Mouse (Mus musculus) spleen, postnatal 14 days (tissue): ENCODE measurements around the gene Frat1.
"Not testable (repeated sequence)": the region's sequence is repeated elsewhere in the genome, so short reads cannot be mapped to it uniquely, and the experiment has no call there.

ENCODE experiments used
- DNase-seq, 2 experiments: peaks; one replicate each; pipeline ENCODE4 v3.0.0; 2021 to 2022; ENCODE audit warnings: low spot score in 2 of 2

Gene Frat1

DNA sequence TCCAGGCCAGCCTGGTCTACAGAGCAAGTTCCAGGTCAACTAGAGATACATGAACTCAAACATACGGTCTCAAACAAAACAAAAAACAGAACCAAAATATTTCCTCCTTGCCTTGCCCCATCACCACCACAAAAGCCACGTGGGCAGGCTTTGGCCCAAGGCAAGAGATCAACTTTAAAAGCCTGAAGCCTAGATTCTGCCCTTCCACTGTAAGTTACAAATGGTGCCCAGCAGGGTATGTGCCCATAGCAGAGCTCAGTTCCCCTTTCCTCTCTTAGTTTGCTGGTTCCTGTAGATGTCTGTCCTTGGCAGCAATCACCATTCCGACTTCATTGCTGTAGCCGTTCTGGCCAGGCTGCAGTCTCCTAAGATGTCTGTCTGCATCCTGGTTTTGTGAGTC is 12.9 kb downstream of the Frat1 start:
- no peak for DNase-seq

DNA sequence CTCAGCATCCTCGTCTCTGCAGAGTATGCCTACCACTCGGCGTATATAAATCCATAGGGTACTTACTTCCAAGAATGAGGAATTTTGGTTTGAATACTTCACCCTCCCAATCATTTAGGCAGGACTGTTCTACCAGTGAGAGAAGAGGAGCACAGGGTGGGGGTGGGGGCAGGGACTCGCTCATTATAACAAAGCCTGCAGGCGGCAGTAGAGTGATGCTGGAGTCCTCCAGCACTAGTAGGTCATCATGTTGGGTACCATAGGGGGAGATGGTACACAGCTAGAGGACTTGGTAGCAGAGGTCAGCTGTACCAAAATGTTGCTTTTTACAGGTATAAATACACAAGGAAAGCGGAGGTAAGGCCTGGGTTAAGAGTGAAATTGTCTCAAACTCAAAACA is 14.6 kb downstream of the Frat1 start:
- no peak for DNase-seq

DNA sequence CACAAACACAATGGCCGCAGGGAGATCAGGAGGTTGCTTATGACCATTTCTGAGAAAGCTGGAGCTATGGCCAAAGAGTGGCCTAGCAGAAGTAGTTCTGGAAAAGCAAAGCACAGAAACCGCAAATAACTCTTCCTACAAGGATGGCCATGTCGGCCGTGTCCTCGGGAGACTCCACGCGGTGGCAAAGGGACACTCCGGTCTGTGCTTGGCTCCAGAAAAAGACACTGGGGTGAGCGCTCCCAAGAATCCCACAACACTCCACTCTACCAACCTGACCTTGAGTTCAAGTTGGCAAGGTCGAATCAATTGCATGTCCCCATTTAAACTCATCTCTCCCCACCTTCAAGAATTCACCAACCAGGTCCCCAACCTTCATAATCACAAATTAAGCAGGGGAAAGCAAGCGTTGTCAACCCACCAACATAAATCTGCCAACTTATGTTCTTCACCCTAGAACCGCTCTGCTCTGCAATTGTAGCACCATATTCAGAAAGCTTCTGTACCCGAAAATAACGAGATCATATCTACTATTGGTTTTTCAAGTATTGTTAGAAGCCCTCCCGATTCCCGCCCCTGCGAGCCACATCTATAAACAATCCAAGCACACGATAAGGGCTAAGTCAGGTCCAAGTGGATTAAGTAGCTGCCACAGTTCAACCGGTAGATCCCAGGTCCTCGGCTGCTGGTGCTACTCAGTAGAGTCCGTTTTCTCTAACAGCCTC is 16.8 kb downstream of the Frat1 start:
- no peak for DNase-seq

DNA sequence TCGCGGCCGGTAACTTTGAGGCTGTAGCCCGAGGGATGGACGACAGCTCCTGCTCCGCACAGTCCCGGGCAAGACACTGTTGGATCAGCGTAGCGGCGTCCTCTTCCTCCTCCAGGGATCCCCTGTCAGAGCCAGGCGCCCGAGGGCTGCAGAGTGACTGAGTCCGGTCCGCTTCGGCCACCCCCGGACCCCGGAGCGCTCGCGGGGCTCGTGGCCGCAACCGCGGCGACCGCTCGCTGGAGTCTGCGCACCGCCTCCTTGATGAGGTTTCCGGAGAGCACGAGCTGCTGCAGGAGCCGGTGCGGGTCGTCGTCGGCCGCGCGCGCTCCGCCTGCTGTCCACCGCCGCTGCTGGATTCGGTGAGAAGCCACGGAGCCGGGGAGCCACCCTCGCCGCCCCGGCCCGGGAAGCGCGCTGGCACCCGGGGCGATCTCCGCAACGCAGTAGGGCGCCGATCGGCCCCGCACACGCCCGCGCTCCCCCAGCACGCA is 17.4 kb downstream of the Frat1 start:
- DNase-seq: peak in 1 of 2 experiments; percentile 38

DNA sequence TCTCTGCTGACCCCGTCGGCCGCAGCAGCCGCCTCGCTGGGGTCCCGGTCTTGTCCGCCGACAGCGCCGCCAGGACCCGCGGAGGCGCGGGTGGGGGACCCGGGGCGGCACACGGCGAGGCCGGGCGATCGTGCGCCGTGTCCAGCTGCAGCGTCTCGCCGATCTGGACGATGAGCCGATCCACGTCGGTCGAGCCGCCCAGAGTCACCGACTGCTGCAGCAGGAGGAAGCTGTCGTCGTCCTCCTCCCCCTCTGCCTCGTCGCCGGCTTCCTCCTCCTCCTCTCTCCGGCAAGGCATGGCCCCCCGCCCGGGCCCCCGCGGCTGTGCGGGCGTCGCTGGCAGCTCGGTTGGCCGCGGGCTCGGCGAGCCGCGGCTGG is 17.8 kb downstream of the Frat1 start:
- peak; percentile 24 to 38 for DNase-seq

DNA sequence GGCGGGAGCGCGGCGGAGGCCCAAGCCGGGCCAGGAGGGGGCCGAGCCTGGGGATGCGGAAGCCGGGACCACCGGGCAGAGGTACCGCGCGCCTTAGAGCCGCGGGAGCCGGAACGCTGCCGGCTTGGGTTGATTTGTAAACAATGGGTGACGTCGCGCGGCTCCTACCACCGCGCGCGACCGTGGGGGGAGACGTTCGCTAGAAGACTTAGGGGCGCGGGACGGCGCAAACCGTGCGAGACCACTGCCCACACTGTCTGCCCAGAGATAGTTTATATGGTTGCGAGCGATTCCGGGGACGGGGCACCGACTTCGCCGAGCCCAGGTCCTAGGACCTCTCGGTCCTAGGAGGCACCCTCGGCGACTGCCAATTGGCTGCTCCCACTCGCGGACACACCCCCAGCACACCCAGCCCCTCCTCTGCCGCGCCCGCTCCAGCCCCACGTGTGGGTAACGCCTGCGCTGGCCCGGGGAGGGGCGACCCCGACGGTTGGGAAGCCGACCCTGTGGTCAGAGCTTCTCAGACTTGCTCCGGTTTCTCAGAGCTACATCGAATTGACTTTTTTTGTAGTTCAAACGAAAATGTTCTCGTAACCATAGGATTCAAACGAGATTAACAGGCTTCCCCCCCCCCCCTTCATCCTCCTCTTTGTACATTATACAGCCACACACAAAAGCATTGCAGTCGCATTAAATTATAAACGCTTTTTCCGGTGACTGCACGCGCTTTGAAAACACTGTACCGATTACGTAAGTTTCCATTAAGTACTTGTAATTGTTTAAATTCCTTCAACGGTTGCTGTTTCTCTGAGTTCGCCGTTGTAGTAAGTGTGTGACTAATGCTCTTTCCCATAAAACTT is 18.5 kb downstream of the Frat1 start, which contains the start of gene Frat2:
TSS of gene Frat2 (minus strand) at position 141 of the 860 bp plus-strand sequence.
- peak; percentile 77 to 83 for DNase-seq

DNA sequence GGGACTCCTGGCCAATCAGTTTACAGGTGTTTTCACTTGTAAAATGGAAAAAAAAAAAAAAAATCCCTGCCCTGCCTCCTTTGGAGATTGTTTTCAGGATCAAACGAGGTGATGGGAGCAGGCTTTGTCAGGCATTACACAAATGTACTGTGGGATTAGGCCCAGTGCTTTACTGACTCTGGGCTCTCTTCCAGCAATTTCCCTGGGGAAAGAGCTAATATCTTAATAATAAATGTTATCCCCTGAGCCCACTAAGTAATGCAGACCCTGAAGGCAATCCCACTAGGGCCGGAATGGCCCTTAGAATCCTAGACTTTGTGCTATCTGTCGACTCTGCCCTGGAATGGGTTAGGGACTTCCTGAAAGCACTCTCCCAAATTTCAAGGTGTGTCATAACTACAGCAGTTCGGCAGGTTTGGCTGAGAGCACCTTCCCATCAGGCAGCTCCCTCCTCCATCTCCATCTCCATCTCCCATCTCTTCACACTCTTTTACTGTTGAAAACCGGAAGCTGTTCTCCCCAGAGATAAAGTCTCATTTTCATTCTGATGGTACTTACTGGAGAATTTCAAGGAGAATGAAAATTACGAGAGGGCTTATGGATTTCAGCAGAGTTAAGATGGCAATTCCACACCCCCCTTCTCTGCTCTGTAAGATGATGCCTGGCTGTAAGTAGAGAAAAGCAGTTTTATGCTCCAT is 20.4 kb downstream of the Frat1 start:
- DNase-seq: no peak

DNA sequence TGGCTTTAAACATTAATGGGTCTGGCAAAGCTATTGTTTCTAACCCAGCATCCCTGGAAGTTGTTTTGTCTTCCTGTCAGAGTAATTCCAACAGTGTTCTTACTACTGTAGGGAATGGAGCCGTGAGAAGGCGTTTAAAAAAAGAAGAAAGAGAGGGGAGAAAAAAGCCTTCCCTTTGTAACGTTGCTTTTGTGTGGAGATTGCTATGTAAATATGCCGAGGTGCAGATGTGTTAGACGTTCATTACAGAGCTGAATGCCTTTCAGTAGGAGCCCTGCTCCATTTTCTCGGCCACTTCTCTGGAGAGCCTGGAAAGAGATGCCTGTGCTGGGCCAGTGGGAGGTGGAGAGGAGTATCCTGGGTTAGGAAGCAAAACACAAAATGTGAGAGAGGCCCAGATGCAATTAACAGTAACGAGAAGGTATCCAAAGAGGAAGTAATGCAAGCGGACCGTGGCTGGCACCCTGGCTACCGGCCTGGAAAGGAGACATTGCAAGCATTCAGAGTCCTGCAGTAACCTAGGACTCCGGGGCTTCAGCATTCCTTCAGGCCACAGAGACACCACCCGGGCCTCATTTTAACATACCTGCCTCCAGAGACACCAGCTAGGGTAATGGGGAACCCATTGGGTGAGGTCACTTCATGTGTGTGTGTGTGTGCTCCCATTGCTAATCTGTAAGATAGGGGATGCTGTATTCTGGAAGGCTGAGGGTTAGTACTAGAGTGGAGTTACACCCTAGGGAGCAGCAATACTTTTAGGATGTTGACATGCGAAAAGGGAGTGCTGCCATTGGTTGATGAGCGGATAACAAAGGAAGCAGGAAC is 21.2 kb downstream of the Frat1 start:
- DNase-seq: no peak

DNA sequence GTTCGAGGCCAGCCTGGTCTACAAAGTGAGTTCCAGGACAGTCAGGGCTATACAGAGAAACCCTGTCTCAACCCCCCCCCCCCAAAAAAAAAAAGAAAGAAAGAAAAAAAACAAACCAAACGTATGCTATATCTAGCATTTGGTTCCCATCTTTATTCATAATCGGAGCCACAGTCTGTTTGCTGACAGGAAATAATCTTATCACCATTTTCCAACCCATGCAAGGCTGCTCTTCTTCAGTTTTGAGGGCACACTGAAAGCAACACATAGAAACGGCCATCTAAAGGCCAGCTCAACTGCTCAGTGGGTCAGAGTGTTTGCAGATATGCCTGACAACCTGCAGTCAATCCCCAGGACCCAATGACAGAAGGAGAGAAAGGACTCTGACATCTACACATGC is 22.7 kb downstream of the Frat1 start:
- no peak for DNase-seq

DNA sequence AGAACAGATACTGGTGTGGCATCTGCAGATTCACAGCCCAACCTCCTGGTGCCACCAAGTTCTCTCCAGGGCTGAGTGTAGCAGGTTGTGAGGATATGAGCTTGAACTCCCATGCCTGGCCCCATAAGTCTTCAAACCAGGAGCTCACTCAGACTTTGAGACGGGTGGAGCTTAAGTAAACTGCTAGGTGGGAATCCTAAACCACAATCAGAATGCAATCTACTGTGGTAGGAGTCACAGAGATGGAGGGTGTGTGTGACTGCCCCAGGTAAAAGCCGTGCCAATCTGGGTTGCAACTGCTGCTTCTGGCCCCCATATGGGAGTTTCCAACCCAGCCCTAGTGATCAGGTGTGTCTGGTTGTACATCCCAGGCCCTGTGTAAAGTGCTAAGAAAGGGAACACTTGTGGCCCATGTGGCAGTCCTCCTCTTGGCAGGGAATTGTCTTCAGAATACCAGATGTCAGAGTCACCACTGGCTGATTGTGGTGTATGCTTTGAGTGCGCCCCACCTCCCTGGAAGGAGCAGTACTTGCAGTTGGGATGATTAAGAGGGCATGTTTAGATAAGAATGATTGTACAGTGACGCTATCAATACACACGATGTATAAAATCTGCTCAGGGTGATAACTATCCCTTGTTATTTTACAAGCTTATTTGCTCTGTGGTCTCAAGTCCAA is 27.5 kb downstream of the Frat1 start:
- DNase-seq: no peak

DNA sequence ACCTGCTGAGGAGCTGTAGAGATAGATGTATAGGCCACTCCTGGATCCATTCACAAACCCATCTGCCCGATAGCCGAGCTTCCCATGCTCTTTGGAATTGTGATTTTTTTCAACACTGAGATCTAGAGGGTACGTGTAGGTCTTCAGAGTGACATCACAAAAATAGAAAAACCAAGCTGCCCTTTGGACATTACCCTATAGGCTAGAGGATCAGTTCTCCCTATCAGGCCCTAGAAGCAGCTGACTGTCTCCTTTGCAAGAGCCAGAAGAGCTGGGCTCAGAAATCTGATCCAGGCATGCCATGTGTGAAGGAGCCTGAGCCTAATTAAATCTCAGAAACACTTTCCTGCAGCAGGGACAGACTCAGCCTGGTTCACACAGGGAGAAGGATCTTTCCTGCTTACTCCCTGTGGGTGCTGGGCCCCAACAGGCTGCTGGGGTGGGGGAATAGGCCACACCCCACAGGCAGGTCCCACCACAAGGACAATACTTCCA is 28.1 kb downstream of the Frat1 start:
- no peak for DNase-seq

DNA sequence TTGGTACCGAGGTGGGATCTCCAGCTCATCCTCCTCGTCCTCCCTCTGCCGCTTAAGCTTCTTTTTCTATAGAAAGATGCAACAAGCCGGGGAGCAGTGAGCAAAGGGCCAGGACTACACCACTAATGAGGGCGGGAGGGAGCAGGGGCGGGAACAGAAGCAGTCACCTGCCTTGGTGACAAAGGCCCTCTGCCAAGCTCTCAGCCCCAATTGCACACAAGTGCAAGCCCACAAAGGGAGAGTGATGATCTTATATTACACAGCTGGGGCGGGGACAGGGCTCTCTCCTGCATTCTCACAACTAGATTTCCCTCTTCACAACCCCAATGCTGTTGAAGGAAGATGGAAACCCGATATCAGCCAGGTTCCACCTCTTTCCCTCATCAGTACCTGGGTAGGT is 36.9 kb downstream of the Frat1 start:
- no peak for DNase-seq

DNA sequence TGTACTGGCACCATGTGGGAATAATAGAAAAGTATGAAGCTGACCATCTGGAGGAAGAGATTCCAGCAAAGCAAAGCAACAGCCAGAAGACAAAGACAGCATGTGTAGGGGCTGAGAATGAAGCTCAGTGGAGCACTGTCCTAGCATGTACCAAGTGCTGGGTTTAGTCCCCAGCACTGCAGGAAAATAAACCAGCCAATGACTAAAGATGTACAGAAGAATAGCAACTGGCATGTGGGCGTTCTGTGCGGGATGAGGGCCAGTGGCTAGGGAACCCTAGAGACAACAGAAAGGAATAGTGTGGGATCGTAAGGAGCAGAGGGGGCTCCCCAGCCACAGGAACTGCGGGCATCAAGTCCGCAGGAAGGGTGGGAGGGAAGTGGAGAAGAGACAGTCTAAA is 39.5 kb downstream of the Frat1 start:
- DNase-seq: no peak

DNA sequence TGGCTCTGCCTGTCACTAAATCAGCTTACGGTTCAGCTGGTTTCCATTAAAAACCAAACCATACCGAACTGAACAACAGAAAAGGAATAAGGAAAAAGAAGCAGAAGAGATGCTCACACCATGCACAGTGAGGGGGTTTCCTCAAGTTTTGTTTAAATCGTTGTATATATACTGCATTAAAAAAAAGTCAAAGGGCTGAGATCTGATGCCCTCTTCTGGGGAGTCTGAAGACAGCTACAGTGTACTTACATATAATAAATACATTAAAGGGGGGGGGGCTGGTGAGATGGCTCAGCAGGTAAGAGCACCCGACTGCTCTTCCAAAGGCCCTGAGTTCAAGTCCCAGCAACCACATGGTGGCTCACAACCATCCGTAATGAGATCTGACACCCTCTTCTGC is 40.2 kb downstream of the Frat1 start:
- DNase-seq: not testable (repeated sequence)

DNA sequence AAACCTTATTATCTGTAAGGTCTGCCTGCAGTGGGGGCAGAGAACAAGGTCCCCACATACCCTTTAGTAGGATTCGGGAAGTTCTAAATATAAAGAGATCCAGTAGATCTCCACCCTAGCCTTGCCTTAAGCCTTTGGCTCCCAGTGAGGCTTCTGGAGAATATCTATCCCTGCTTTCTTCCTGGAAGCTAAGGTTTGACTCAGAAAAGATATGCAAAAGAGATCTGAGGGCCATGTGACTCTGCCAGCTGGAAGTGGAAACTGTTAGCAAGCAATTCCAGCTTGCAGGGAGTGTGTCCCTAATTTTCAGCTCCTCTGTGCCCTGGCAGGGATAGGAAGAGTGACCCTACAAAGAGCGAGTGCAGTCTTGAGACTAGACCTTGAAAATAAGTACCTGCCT is 42.5 kb downstream of the Frat1 start:
- DNase-seq: no peak

DNA sequence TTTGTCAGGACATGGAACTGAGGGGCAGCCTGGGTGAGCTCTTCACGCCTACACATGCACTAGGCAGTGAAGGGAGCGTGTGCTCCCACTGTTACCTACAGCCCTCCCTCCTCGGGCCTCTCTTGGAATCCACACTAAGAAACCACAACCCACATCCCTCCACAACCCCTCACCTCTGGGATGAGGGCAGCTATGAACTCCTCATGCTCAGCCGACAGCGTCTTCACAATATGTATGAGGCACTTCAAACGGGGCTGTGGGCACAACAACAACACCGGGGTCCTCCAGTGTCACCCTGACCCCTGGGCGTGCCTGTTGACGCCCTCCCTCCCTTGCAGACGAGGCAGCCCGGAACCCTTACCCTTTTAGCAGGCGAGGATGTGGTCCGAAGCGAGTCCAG is 44.6 kb downstream of the Frat1 start:
- DNase-seq: no peak

DNA sequence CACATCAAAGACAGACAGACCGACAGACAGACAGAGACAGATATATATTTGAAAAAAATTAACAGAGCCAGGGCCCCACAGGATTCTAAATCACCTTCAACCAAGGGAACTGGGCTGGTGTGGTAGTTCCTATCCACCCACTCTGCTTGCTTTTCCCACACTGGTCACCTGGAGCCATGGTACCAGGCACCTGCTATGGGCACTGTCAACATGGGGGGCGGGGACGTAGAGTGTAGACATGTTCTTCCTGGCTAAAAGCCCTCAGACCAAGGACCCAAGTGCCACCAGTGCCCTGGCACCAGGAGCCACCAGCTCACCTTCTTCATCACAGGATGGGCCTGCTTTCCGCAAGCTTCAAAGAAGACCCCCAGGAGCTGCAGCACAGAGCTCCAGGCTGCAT is 52.1 kb downstream of the Frat1 start:
- DNase-seq: no peak
